Mouse (Mus musculus) spleen, adult 12 weeks (tissue): Measurements from ENCODE around the gene 1700001P01Rik.

Source experiments
- DNase-seq: peaks from one replicate; pipeline ENCODE4 v3.0.0; 2022; ENCODE audit warnings: low spot score

The 1700001P01Rik gene

GRCm38 (mm10) chr11:97809235-97810121, 33.8 kb upstream of the 1700001P01Rik start:
- DNase-seq, result no peak

- no peak for DNase-seq
Measured at GRCm38 (mm10) chr11:97808621-97809234, 33.0 kb upstream of the 1700001P01Rik start.

GRCm38 (mm10) chr11:97808093-97808492, 32.4 kb upstream of the 1700001P01Rik start:
- no peak for DNase-seq

- no peak for DNase-seq
Measured at GRCm38 (mm10) chr11:97807626-97808025, 31.9 kb upstream of the 1700001P01Rik start.

GRCm38 (mm10) chr11:97806613-97806964, 30.9 kb upstream of the 1700001P01Rik start:
- no peak for DNase-seq

GRCm38 (mm10) chr11:97805662-97806612, 30.2 kb upstream of the 1700001P01Rik start:
- no peak for DNase-seq

GRCm38 (mm10) chr11:97804841-97805661, 29.3 kb upstream of the 1700001P01Rik start:
- DNase-seq, result no peak

- DNase-seq, result no peak
Measured at GRCm38 (mm10) chr11:97803847-97804246, 28.1 kb upstream of the 1700001P01Rik start.

GRCm38 (mm10) chr11:97802495-97802894, 26.8 kb upstream of the 1700001P01Rik start:
- DNase-seq, result no peak

- no peak for DNase-seq
Measured at GRCm38 (mm10) chr11:97802194-97802470, 26.4 kb upstream of the 1700001P01Rik start.

GRCm38 (mm10) chr11:97801409-97802193, 25.9 kb upstream of the 1700001P01Rik start:
- no peak for DNase-seq

GRCm38 (mm10) chr11:97800691-97801408, 25.1 kb upstream of the 1700001P01Rik start:
- no peak for DNase-seq

- no peak for DNase-seq
Measured at GRCm38 (mm10) chr11:97799994-97800690, 24.4 kb upstream of the 1700001P01Rik start.

GRCm38 (mm10) chr11:97799146-97799993, 23.7 kb upstream of the 1700001P01Rik start:
- DNase-seq, result peak; percentile 67

- peak; percentile 77 for DNase-seq
Measured at GRCm38 (mm10) chr11:97798782-97799145, 23.0 kb upstream of the 1700001P01Rik start, which contains the start of gene Lasp1. Lasp1 (plus strand) TSS chr11:97799000.

GRCm38 (mm10) chr11:97798083-97798435, 22.3 kb upstream of the 1700001P01Rik start:
- DNase-seq, result no peak

GRCm38 (mm10) chr11:97797369-97798082, 21.8 kb upstream of the 1700001P01Rik start:
- no peak for DNase-seq

GRCm38 (mm10) chr11:97796910-97797309, 21.2 kb upstream of the 1700001P01Rik start:
- DNase-seq, result peak; percentile 49
